Mouse (Mus musculus): ENCODE data around the gene Gm5134. TPM values are rescaled to one million over a fixed set of nuclear protein-coding genes. Genes with fewer than 3 reads are reported as not detected.
A peak's percentile ranks its signal among the peaks of the same experiment; 100 is the strongest.

Gene Gm5134
- polyA plus RNA-seq, 1 experiment from 2014 or later, result 0.11 TPM

DNA sequence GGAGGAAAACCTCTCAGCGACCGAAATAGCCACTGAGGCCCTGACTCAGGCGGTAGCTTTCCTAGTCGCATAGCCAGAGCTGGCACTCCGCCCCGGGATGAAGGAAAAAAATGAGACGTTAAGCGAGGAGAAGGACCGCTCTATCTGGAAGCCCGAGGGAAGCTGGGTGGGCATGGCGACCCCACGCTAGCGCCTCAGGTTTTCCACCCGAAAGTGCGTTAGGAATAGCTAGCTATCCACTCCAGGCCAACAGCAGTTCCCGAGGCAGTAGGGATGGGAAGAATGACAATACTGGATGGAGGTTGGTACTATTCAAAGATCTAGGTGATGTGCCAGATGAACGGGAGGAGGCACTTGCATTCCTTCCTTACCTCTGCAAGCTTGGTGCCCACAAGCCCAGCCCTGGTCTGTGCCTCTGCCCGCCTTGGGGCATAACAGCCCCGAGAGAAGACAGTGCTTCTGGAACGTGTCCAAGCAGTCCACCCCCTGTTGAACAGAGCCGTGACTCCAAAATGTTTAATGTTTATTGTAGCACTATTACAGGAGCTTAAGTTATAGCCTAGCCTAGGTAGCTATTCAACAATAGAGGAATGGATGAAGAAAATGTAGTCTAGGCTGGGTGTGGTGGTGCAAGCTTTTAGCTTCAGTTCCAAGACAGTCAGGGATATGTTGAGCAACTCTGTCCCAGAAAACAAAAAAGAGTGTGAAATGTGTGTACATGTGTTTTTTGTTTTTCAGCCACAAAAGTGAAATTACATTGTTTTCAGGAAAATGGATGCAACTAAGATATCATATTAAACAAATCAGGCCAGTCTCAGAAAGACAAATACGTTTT lies 32.4 kb upstream of the Gm5134 start:
- no peaks in the 10 kb centered on the region for H3K27me3 ChIP-seq (ENCODE audit: control insufficient read depth, insufficient read depth, low read length)
- H3K27ac ChIP-seq (ENCODE audit: low read depth, low read length), result peak overlapping the region; percentile 93
- peak overlapping the region; percentile 85 for H3K4me2 ChIP-seq
- H3K9ac ChIP-seq (ENCODE audit: low read length), result peak overlapping the region; percentile 93
- whole genome bisulfite sequencing, result 6% methylated on average over 22 of the region's 22 CpGs
- H3K9me3 ChIP-seq (ENCODE audit: control insufficient read depth, low read length), result no peaks in the 10 kb centered on the region
- ATAC-seq (ENCODE audit: low FRiP score) (peak; percentile 31), DNase-seq (ENCODE audit: low spot score, missing footprints) (no peak)
- peak overlapping the region; percentile 78 for H3K4me3 ChIP-seq (ENCODE audit: low read depth, low read length)
- peaks cover 25% of the 10 kb centered on the region for H3K4me1 ChIP-seq (ENCODE audit: control insufficient read depth, insufficient read depth, low read length)
- no peaks in the 10 kb centered on the region for H3K36me3 ChIP-seq (ENCODE audit: control insufficient read depth, insufficient read depth, low read length)

DNA sequence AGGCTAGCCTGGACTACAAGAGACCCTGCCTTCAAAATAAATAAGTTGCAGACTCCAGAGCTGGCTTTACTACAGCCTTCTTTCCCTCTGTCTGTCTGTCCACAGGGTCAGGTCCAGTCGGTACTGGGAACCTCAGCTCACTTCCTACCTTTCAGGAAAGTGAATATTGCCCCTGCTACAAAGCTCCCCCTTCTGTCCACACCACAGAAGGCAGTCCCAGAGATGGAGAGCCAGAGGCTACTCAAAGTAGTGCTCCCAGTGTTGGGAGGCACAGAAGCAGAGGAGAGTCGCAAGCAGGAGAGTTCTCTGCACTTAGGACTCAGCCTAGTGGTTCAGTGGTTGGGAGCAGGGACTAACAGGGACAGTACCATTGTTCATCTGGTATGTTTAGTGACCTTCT lies 30.0 kb upstream of the Gm5134 start:
- no peaks in the 10 kb centered on the region for H3K27me3 ChIP-seq (ENCODE audit: control insufficient read depth, insufficient read depth, low read length)

DNA sequence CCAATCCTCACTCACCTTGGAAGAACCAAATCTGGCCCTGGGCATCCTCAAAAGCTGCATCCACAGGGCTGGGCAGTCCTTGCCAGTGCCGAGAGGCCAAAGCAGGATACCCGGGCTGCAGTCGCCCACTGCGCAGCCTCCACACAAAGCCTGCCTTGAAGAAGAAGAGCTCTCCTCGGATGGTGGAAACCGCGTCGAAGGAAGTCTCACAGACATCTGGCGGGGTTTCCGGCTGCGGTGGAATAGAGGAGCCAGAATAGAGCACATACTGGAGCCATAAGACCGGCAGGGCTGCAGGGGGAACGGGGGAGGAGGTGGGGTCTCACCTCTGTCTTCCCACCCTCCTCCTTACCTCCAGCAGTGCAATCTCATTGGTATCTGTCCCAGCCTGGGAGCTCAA lies 27.9 kb upstream of the Gm5134 start:
- DNase-seq (ENCODE audit: low spot score, missing footprints) (no peak), ATAC-seq (ENCODE audit: low FRiP score) (no peak)
- Histone ChIP-seq H3K27ac (ENCODE audit: low read depth, low read length) (no peak overlapping the region), H3K4me2 (no peak overlapping the region), H3K36me3 (ENCODE audit: control insufficient read depth, insufficient read depth, low read length) (no peaks in the 10 kb centered on the region), H3K4me3 (ENCODE audit: low read depth, low read length) (no peak overlapping the region), H3K9me3 (ENCODE audit: control insufficient read depth, low read length) (no peaks in the 10 kb centered on the region), H3K9ac (ENCODE audit: low read length) (no peak overlapping the region), H3K27me3 (ENCODE audit: control insufficient read depth, insufficient read depth, low read length) (peaks cover 11% of the 10 kb centered on the region), H3K4me1 (ENCODE audit: control insufficient read depth, insufficient read depth, low read length) (peaks cover 13% of the 10 kb centered on the region)
- 78% methylated on average over 13 of the region's 13 CpGs for WGBS

More for the DNA sequence above, 30.0 kb upstream of the Gm5134 start:
- no peak overlapping the region for H3K4me3 ChIP-seq (ENCODE audit: low read depth, low read length)
- whole genome bisulfite sequencing, result 66% methylated on average over 2 of the region's 2 CpGs
- ATAC-seq (ENCODE audit: low FRiP score), result no peak
- H3K4me1 ChIP-seq (ENCODE audit: control insufficient read depth, insufficient read depth, low read length), result peaks cover 18% of the 10 kb centered on the region
- H3K9ac ChIP-seq (ENCODE audit: low read length), result no peak overlapping the region
- no peaks in the 10 kb centered on the region for H3K36me3 ChIP-seq (ENCODE audit: control insufficient read depth, insufficient read depth, low read length)
- no peak for DNase-seq (ENCODE audit: low spot score, missing footprints)
- H3K4me2 ChIP-seq, result no peak overlapping the region
- no peaks in the 10 kb centered on the region for H3K9me3 ChIP-seq (ENCODE audit: control insufficient read depth, low read length)
- no peak overlapping the region for H3K27ac ChIP-seq (ENCODE audit: low read depth, low read length)

DNA sequence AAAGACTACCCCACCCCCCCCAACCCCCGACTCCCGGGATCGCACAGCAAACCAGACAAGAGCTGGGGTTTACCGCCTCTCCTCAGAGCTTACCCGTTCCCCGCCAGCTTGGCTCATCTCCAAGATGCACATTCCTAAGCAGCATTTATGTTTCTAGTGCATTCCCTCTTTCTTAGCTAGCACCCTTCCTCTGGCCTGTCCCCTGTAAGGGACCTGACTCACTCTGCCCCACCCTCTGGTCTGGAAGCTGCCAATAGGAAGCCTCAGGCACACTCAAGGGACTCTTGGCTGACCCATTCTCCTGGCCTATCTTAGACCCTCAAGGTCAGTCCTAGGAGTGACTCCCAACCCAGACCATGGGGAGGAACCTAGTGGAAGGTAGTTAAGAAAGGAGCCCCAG lies 24.0 kb upstream of the Gm5134 start:
- DNase-seq (ENCODE audit: low spot score, missing footprints) (no peak), ATAC-seq (ENCODE audit: low FRiP score) (no peak)
- peaks cover 29% of the 10 kb centered on the region for H3K27me3 ChIP-seq (ENCODE audit: control insufficient read depth, insufficient read depth, low read length)
- no peaks in the 10 kb centered on the region for H3K36me3 ChIP-seq (ENCODE audit: control insufficient read depth, insufficient read depth, low read length)
- 33% methylated on average over 6 of the region's 6 CpGs for WGBS
- no peak overlapping the region for H3K4me3 ChIP-seq (ENCODE audit: low read depth, low read length)
- H3K9me3 ChIP-seq (ENCODE audit: control insufficient read depth, low read length), result no peaks in the 10 kb centered on the region
- H3K9ac ChIP-seq (ENCODE audit: low read length), result no peak overlapping the region
- no peak overlapping the region for H3K27ac ChIP-seq (ENCODE audit: low read depth, low read length)
- H3K4me1 ChIP-seq (ENCODE audit: control insufficient read depth, insufficient read depth, low read length), result peaks cover 20% of the 10 kb centered on the region
- H3K4me2 ChIP-seq, result no peak overlapping the region

DNA sequence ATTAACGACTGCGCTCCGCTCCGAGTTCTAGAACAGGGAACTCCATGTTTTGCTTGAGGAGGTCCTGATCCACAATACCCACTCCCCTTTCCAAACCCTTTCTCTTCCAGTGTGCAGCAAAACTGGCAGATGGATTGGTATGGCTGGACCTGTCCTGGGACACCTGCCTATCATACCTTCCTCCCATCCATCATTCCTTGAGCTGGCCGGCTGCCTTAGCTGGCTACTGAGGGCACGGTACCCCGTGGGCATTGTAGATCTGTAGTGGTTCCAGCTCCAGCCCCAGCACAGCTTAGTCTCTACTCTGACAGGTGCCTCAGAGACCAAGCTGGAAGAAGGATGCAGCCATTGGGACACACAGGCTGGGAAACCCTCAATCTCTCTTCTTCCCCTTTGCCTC lies 23.0 kb upstream of the Gm5134 start:
- no peak overlapping the region for H3K4me3 ChIP-seq (ENCODE audit: low read depth, low read length)
- ATAC-seq (ENCODE audit: low FRiP score) (no peak), DNase-seq (ENCODE audit: low spot score, missing footprints) (no peak)
- 22% methylated on average over 7 of the region's 7 CpGs for WGBS
- H3K36me3 ChIP-seq (ENCODE audit: control insufficient read depth, insufficient read depth, low read length), result no peaks in the 10 kb centered on the region
- no peak overlapping the region for H3K27ac ChIP-seq (ENCODE audit: low read depth, low read length)
- H3K27me3 ChIP-seq (ENCODE audit: control insufficient read depth, insufficient read depth, low read length), result peaks cover 39% of the 10 kb centered on the region
- H3K9me3 ChIP-seq (ENCODE audit: control insufficient read depth, low read length), result no peaks in the 10 kb centered on the region
- peak overlapping the region; percentile 3; the same call in 1 of the 2 replicates for H3K9ac ChIP-seq (ENCODE audit: low read length)
- peaks cover 28% of the 10 kb centered on the region for H3K4me1 ChIP-seq (ENCODE audit: control insufficient read depth, insufficient read depth, low read length)
- H3K4me2 ChIP-seq, result peak overlapping the region; percentile 95

GRCm38 (mm10) chr10:75932081-75932678 lies 22.1 kb upstream of the Gm5134 start:
- Histone ChIP-seq H3K4me3 (ENCODE audit: low read depth, low read length) (peak overlapping the region; percentile 54), H3K27ac (ENCODE audit: low read depth, low read length) (no peak overlapping the region; the same call in 1 of the 2 replicates), H3K36me3 (ENCODE audit: control insufficient read depth, insufficient read depth, low read length) (no peaks in the 10 kb centered on the region), H3K4me1 (ENCODE audit: control insufficient read depth, insufficient read depth, low read length) (peaks cover 28% of the 10 kb centered on the region), H3K9me3 (ENCODE audit: control insufficient read depth, low read length) (no peaks in the 10 kb centered on the region), H3K9ac (ENCODE audit: low read length) (peak overlapping the region; percentile 86), H3K4me2 (peak overlapping the region; percentile 95), H3K27me3 (ENCODE audit: control insufficient read depth, insufficient read depth, low read length) (peaks cover 48% of the 10 kb centered on the region)
- peak; percentile 94 for DNase-seq (ENCODE audit: low spot score, missing footprints)
- whole genome bisulfite sequencing, result 1% methylated on average over 41 of the region's 44 CpGs
- peak; percentile 80 for ATAC-seq (ENCODE audit: low FRiP score)

GRCm38 (mm10) chr10:75932891-75933290 lies 21.4 kb upstream of the Gm5134 start, which contains the start of gene Chchd10:
Chchd10 (plus strand) TSS chr10:75933130.
- Histone ChIP-seq H3K9ac (ENCODE audit: low read length) (peak within 1 kb of the TSS; percentile 86), H3K9me3 (ENCODE audit: control insufficient read depth, low read length) (no peaks in the 10 kb centered on the region), H3K4me3 (ENCODE audit: low read depth, low read length) (peak within 1 kb of the TSS; percentile 54), H3K4me2 (peak within 1 kb of the TSS; percentile 95), H3K27ac (ENCODE audit: low read depth, low read length) (no peak within 1 kb of the TSS; the same call in 1 of the 2 replicates), H3K36me3 (ENCODE audit: control insufficient read depth, insufficient read depth, low read length) (no peaks in the 10 kb centered on the region), H3K4me1 (ENCODE audit: control insufficient read depth, insufficient read depth, low read length) (peaks cover 28% of the 10 kb centered on the region), H3K27me3 (ENCODE audit: control insufficient read depth, insufficient read depth, low read length) (peaks cover 48% of the 10 kb centered on the region)
- ATAC-seq (ENCODE audit: low FRiP score), result no peak
- 26% methylated on average over 6 of the region's 6 CpGs for WGBS
- DNase-seq (ENCODE audit: low spot score, missing footprints), result no peak

GRCm38 (mm10) chr10:75934991-75935390 lies 19.3 kb upstream of the Gm5134 start:
- H3K9me3 ChIP-seq (ENCODE audit: control insufficient read depth, low read length), result no peaks in the 10 kb centered on the region
- 88% methylated on average over 1 of the region's 1 CpGs for WGBS
- no peak overlapping the region for H3K27ac ChIP-seq (ENCODE audit: low read depth, low read length)
- no peak for ATAC-seq (ENCODE audit: low FRiP score)
- H3K36me3 ChIP-seq (ENCODE audit: control insufficient read depth, insufficient read depth, low read length), result no peaks in the 10 kb centered on the region
- H3K27me3 ChIP-seq (ENCODE audit: control insufficient read depth, insufficient read depth, low read length), result peaks cover 48% of the 10 kb centered on the region
- DNase-seq (ENCODE audit: low spot score, missing footprints), result no peak
- peak overlapping the region; percentile 48; the same call in 1 of the 2 replicates for H3K4me3 ChIP-seq (ENCODE audit: low read depth, low read length)
- H3K4me1 ChIP-seq (ENCODE audit: control insufficient read depth, insufficient read depth, low read length), result peaks cover 28% of the 10 kb centered on the region
- peak overlapping the region; percentile 90 for H3K4me2 ChIP-seq
- H3K9ac ChIP-seq (ENCODE audit: low read length), result no peak overlapping the region

Measured in midbrain, embryonic 11.5 days (tissue).